Mouse (Mus musculus): ENCODE data around the gene Cdk5r2.
"Not testable (repeated sequence)": the region's sequence is repeated elsewhere in the genome, so short reads cannot be mapped to it uniquely, and the experiment has no call there.

Cdk5r2 gene

GRCm38 (mm10) chr1:74854306-74855056, at the start of gene Cdk5r2:
Gene Cdk5r2 (plus strand): TSS chr1:74854934.
- in situ Hi-C loops (cut with MboI; ENCODE audit: unreplicated experiment in 2 of 2), result no loop called here

- in situ Hi-C loops (cut with MboI; ENCODE audit: unreplicated experiment in 2 of 2), result loop anchor here in 1 of 2 experiments (5.0 kb wide), 1 partner anchor 33 kb away; the partner anchor contains the start of gene Wnt6
Measured at GRCm38 (mm10) chr1:74805340-74805835, 49.3 kb upstream of the Cdk5r2 start.

GRCm38 (mm10) chr1:74805843-74806242, 48.9 kb upstream of the Cdk5r2 start:
- in situ Hi-C loops (cut with MboI; ENCODE audit: unreplicated experiment in 2 of 2), result loop anchor here in 1 of 2 experiments (5.0 kb wide), 1 partner anchor 34 kb away; the partner anchor contains the start of gene Wnt6

- in situ Hi-C loops (cut with MboI; ENCODE audit: unreplicated experiment in 2 of 2), result loop anchor here in 1 of 2 experiments (5.0 kb wide), 1 partner anchor 34 kb away; the partner anchor contains the start of gene Wnt6
Measured at GRCm38 (mm10) chr1:74806360-74807311, 48.1 kb upstream of the Cdk5r2 start.

GRCm38 (mm10) chr1:74807551-74808071, 47.1 kb upstream of the Cdk5r2 start:
- in situ Hi-C loops (cut with MboI; ENCODE audit: unreplicated experiment in 2 of 2), result loop anchor here in 1 of 2 experiments (5.0 kb wide), 1 partner anchor 35 kb away; the partner anchor contains the start of gene Wnt6

- in situ Hi-C loops (cut with MboI; ENCODE audit: unreplicated experiment in 2 of 2), result loop anchor here in 1 of 2 experiments (5.0 kb wide), 1 partner anchor 36 kb away; the partner anchor contains the start of gene Wnt6
Measured at GRCm38 (mm10) chr1:74808078-74808477, 46.7 kb upstream of the Cdk5r2 start.

GRCm38 (mm10) chr1:74809007-74809406, 45.7 kb upstream of the Cdk5r2 start:
- in situ Hi-C loops (cut with MboI; ENCODE audit: unreplicated experiment in 2 of 2), result loop anchor here in 1 of 2 experiments (5.0 kb wide), 1 partner anchor 37 kb away; the partner anchor contains the start of gene Wnt6

- in situ Hi-C loops (cut with MboI; ENCODE audit: unreplicated experiment in 2 of 2), result loop anchor here in 1 of 2 experiments (5.0 kb wide), 1 partner anchor 43 kb away; the partner anchor contains the start of gene Wnt6
Measured at GRCm38 (mm10) chr1:74814931-74815647, 39.6 kb upstream of the Cdk5r2 start.

- in situ Hi-C loops (cut with MboI; ENCODE audit: unreplicated experiment in 2 of 2), result loop anchor here in 1 of 2 experiments (5.0 kb wide), 1 partner anchor 44 kb away; the partner anchor contains the start of gene Wnt6
Measured at GRCm38 (mm10) chr1:74815965-74816364, 38.8 kb upstream of the Cdk5r2 start.

GRCm38 (mm10) chr1:74816612-74817199, 38.0 kb upstream of the Cdk5r2 start:
- in situ Hi-C loops (cut with MboI; ENCODE audit: unreplicated experiment in 2 of 2), result loop anchor here in 1 of 2 experiments (5.0 kb wide), 1 partner anchor 44 kb away; the partner anchor contains the start of gene Wnt6

- in situ Hi-C loops (cut with MboI; ENCODE audit: unreplicated experiment in 2 of 2), result loop anchor here in 1 of 2 experiments (5.0 kb wide), 1 partner anchor 45 kb away; the partner anchor contains the start of gene Wnt6
Measured at GRCm38 (mm10) chr1:74817219-74817618, 37.5 kb upstream of the Cdk5r2 start.

GRCm38 (mm10) chr1:74818509-74818908, 36.2 kb upstream of the Cdk5r2 start:
- in situ Hi-C loops (cut with MboI; ENCODE audit: unreplicated experiment in 2 of 2), result loop anchor here in 1 of 2 experiments (5.0 kb wide), 1 partner anchor 46 kb away; the partner anchor contains the start of gene Wnt6

GRCm38 (mm10) chr1:74823598-74823997, 31.1 kb upstream of the Cdk5r2 start:
- in situ Hi-C loops (cut with MboI; ENCODE audit: unreplicated experiment in 2 of 2), result not testable (repeated sequence)

GRCm38 (mm10) chr1:74824518-74825302, 30.0 kb upstream of the Cdk5r2 start:
- in situ Hi-C loops (cut with MboI; ENCODE audit: unreplicated experiment in 2 of 2), result no loop called here

- in situ Hi-C loops (cut with MboI; ENCODE audit: unreplicated experiment in 2 of 2), result no loop called here
Measured at GRCm38 (mm10) chr1:74830061-74830460, 24.7 kb upstream of the Cdk5r2 start.

- in situ Hi-C loops (cut with MboI; ENCODE audit: unreplicated experiment in 2 of 2), result no loop called here
Measured at GRCm38 (mm10) chr1:74833255-74833654, 21.5 kb upstream of the Cdk5r2 start.

- in situ Hi-C loops (cut with MboI; ENCODE audit: unreplicated experiment in 2 of 2), result no loop called here
Measured at GRCm38 (mm10) chr1:74843090-74843489, 11.6 kb upstream of the Cdk5r2 start.

GRCm38 (mm10) chr1:74846341-74846740, 8.4 kb upstream of the Cdk5r2 start:
- in situ Hi-C loops (cut with MboI; ENCODE audit: unreplicated experiment in 2 of 2), result no loop called here
